14 mouse cellular contexts compared by ENCODE assay signal in genomic region chr5:75808551-75809332, GRCm38 (mm10).
DNase-seq lines count a peak whose midpoint lies in the region; ATAC-seq and TF ChIP-seq lines count a peak whose summit lies in the region.
"Had no signal": no experiment of that assay in that cellular context is flagged by ENCODE, and none has a peak within 500 bp of the region (broad histone marks: within the 10 kb centered on the region; RNA-seq: fewer than 3 reads in every experiment).

No protein-coding gene starts in this region.

- no peaks in the 10 kb centered on the region for H3K27me3 ChIP-seq in kidney, postnatal 0 days (ENCODE audit: insufficient read depth, low read length)
- no peaks in the 10 kb centered on the region for H3K27me3 ChIP-seq in G1E (ENCODE audit: insufficient read depth, low read length)
- H3K27me3 ChIP-seq in liver, postnatal 0 days (ENCODE audit: insufficient read depth, low read length) = no peaks in the 10 kb centered on the region
- H3K27me3 ChIP-seq: lung, embryonic 15.5 days; midbrain, embryonic 15.5 days had no signal

- no peak for TF ChIP-seq EP300 in liver, postnatal 0 days (IDR thresholded peaks at IDR 0.05; ENCODE audit: low read depth)

- WGBS in kidney, postnatal 0 days = 66% methylated on average over 18 of the region's 18 CpGs
- 54% methylated on average over 18 of the region's 18 CpGs for WGBS in liver, postnatal 0 days (ENCODE audit: insufficient replicate concordance)

- DNase-seq in kidney, postnatal 0 days (ENCODE audit: low spot score) = peak; percentile 30
- DNase-seq in kidney, adult 18-20 months = no peak
- DNase-seq in 416B (ENCODE audit: low read depth) (peak; percentile 60), G1E (ENCODE audit: low spot score) (peak; percentile 32)
- peak; percentile 35 for DNase-seq in liver, postnatal 0 days
- DNase-seq in neural tube, embryonic 10.5 days (ENCODE audit: extremely low spot score, low spot score) = no peak
- DNase-seq in ovary, postnatal 10 days (ENCODE audit: low spot score) = no peak
- DNase-seq: cerebellum, adult 2 months; layer of hippocampus, adult 9-11 months; right cerebral cortex, postnatal 14 days had no signal

- ATAC-seq in kidney, postnatal 0 days (replicated peaks; ENCODE audit: low FRiP score, low read depth) = no peak
- ATAC-seq in G1E (ENCODE audit: extremely low read depth, insufficient number of reproducible peaks, low FRiP score, poor library complexity, severe bottlenecking) = no peak
- ATAC-seq in liver, postnatal 0 days = no peak
- ATAC-seq: hindbrain, embryonic 16.5 days; midbrain, embryonic 15.5 days had no signal

- no peak overlapping the region for H3K9ac ChIP-seq in kidney, postnatal 0 days (ENCODE audit: low read depth, low read length)
- H3K9ac ChIP-seq in liver, postnatal 0 days (replicated peaks) = no peak overlapping the region
- H3K9ac ChIP-seq: lung, embryonic 15.5 days; midbrain, embryonic 15.5 days had no signal

- H3K36me3 ChIP-seq in kidney, postnatal 0 days (ENCODE audit: insufficient read depth, low read length) = no peaks in the 10 kb centered on the region
- H3K36me3 ChIP-seq in G1E (replicated peaks) = peaks cover 2% of the 10 kb centered on the region
- no peaks in the 10 kb centered on the region for H3K36me3 ChIP-seq in liver, postnatal 0 days (replicated peaks; ENCODE audit: insufficient read depth, low read length)
- H3K36me3 ChIP-seq: lung, embryonic 15.5 days; midbrain, embryonic 15.5 days had no signal

- TF ChIP-seq CTCF in kidney, postnatal 0 days (IDR thresholded peaks at IDR 0.05; ENCODE audit: low read depth) = no peak
- TF ChIP-seq CTCF in G1E (IDR thresholded peaks at IDR 0.05; ENCODE audit: low read depth, low read length) = no peak
- TF ChIP-seq CTCF in liver, postnatal 0 days (IDR thresholded peaks at IDR 0.05; ENCODE audit: low read depth) = no peak

- no peak overlapping the region for H3K27ac ChIP-seq in kidney, postnatal 0 days
- 0 out of 2 replicates have a peak overlapping the region, but pooled peaks have one; percentile 39 for H3K27ac ChIP-seq in liver, postnatal 0 days (ENCODE audit: low read depth)
- H3K27ac ChIP-seq: lung, embryonic 15.5 days; midbrain, embryonic 15.5 days had no signal

- no peaks in the 10 kb centered on the region for H3K9me3 ChIP-seq in kidney, postnatal 0 days (replicated peaks; ENCODE audit: low read length)
- H3K9me3 ChIP-seq in G1E (replicated peaks) = peaks cover 3% of the 10 kb centered on the region
- no peaks in the 10 kb centered on the region for H3K9me3 ChIP-seq in liver, postnatal 0 days (ENCODE audit: low read length)
- H3K9me3 ChIP-seq: lung, embryonic 15.5 days; midbrain, embryonic 15.5 days had no signal

- H3K4me3 ChIP-seq in kidney, postnatal 0 days (replicated peaks; ENCODE audit: low read depth, low read length) = no peak overlapping the region
- peak overlapping the region; percentile 25; the same call in 1 of the 2 replicates for H3K4me3 ChIP-seq in G1E (ENCODE audit: low read depth, low read length)
- no peak overlapping the region for H3K4me3 ChIP-seq in liver, postnatal 0 days (ENCODE audit: low read depth, low read length)
- H3K4me3 ChIP-seq: lung, embryonic 15.5 days; midbrain, embryonic 15.5 days had no signal

- no peaks in the 10 kb centered on the region for H3K4me1 ChIP-seq in kidney, postnatal 0 days (replicated peaks; ENCODE audit: insufficient read depth, low read length)
- peaks cover 45% of the 10 kb centered on the region for H3K4me1 ChIP-seq in G1E (ENCODE audit: insufficient read depth, low read depth, low read length)
- H3K4me1 ChIP-seq in liver, postnatal 0 days (ENCODE audit: insufficient read depth) = peaks cover 3% of the 10 kb centered on the region; the same call in 1 of the 2 replicates
- H3K4me1 ChIP-seq: midbrain, embryonic 15.5 days had no signal

- H3K4me2 ChIP-seq in kidney, postnatal 0 days (ENCODE audit: low read length) = no peak overlapping the region
- H3K4me2 ChIP-seq in liver, postnatal 0 days (ENCODE audit: low read depth, low read length) = peak overlapping the region; percentile 6; the same call in 1 of the 2 replicates
- H3K4me2 ChIP-seq: heart, embryonic 11.5 days; lung, embryonic 15.5 days; midbrain, embryonic 15.5 days had no signal

Comparison
In these comparisons a context has a peak if more than half of its experiments do, and no peak if none do; other contexts are left out.
1. DNase-seq: peak in kidney, postnatal 0 days (single experiment), 416B (single experiment), G1E (single experiment) and liver, postnatal 0 days (single experiment); none in kidney, adult 18-20 months (single experiment), neural tube, embryonic 10.5 days (single experiment) and ovary, postnatal 10 days (single experiment).